Mouse (Mus musculus) colon, adult 2 months (tissue): ENCODE results near the gene Dcun1d1. TPM values are rescaled to one million over a fixed set of nuclear protein-coding genes. Genes with fewer than 3 reads are reported as not detected.

Experiments used
- polyA plus RNA-seq: library from polyadenylated mRNA; depleted of rRNA; stranded (reverse); fragments of >200 nt; gene quantifications from 2 replicates; pipeline ENCODE4 v1.2.3, GENCODE M21; 2012; rRNA removed

The Dcun1d1 gene
- 3.3 and 3.4 TPM in 2 replicates for polyA plus RNA-seq

GRCm38 (mm10) chr3:35937345-35937744, at the start of gene Dcun1d1:
TSS of gene Dcun1d1 (minus strand) at chr3:35937445.

Other genes starting within 250 kb of the Dcun1d1 start
- gene Atp11b, start 183.3 kb downstream of the Dcun1d1 start, polyA plus RNA-seq: 22.0 and 24.2 TPM in 2 replicates
- 8.8 and 10.6 TPM in 2 replicates for gene Mccc1, start 63.2 kb upstream of the Dcun1d1 start, polyA plus RNA-seq
- gene Ccdc144b, start 116.1 kb upstream of the Dcun1d1 start, polyA plus RNA-seq: not detected in 2 replicates
- 11.9 and 12.1 TPM in 2 replicates for gene Acad9, start 128.5 kb upstream of the Dcun1d1 start, polyA plus RNA-seq
- gene D3Ertd254e, start 213.6 kb upstream of the Dcun1d1 start, polyA plus RNA-seq: 0.51 and 0.57 TPM in 2 replicates